Mouse (Mus musculus) testis, adult 2 months (tissue): Measurements from ENCODE around the gene Mei1. TPM values are rescaled to one million over a fixed set of nuclear protein-coding genes. Genes with fewer than 3 reads are reported as not detected.

Experiments
- H3K27ac ChIP-seq: fragments of 200-500 bp; 2 replicates; pipeline ENCODE4 v1.5.1; 2012; ENCODE audit warnings: low read depth, low read length; ENCODE audit not compliant: control insufficient read depth, insufficient read depth
- H3K27me3 ChIP-seq: fragments of 200-500 bp; 2 replicates; pipeline ENCODE4 v1.6.1; 2012; ENCODE audit warnings: mild to moderate bottlenecking, low read length, moderate library complexity; ENCODE audit not compliant: control insufficient read depth, insufficient read depth
- H3K36me3 ChIP-seq: fragments of 200-500 bp; 2 replicates; pipeline ENCODE4 v1.6.1; 2012; ENCODE audit warnings: mild to moderate bottlenecking, low read length; ENCODE audit not compliant: control insufficient read depth, insufficient read depth
- H3K4me1 ChIP-seq: fragments of 200-500 bp; 2 replicates; pipeline ENCODE4 v1.6.1; 2012; ENCODE audit warnings: low read length; ENCODE audit not compliant: control insufficient read depth, insufficient read depth
- H3K4me3 ChIP-seq: fragments of 200-500 bp; 2 replicates; pipeline ENCODE4 v1.5.1; 2012; ENCODE audit warnings: low read depth, mild to moderate bottlenecking, low read length, moderate library complexity, mixed read lengths; ENCODE audit not compliant: control insufficient read depth
- CTCF ChIP-seq: fragments of 200-500 bp; IDR thresholded peaks from 2 replicates; pipeline ENCODE4 v1.5.1; 2012; ENCODE audit warnings: low read depth, mild to moderate bottlenecking, inconsistent platforms, low read length, moderate library complexity; ENCODE audit not compliant: control insufficient read depth, insufficient read depth, insufficient replicate concordance
- POLR2A ChIP-seq: fragments of 200-500 bp; IDR thresholded peaks from 2 replicates; pipeline ENCODE4 v1.6.1; 2012; ENCODE audit warnings: low read depth, mild to moderate bottlenecking, inconsistent platforms, low read length, moderate library complexity; ENCODE audit not compliant: control insufficient read depth
- polyA plus RNA-seq: library from polyadenylated mRNA; depleted of rRNA; stranded (reverse); fragments of >200 nt; gene quantifications from 2 replicates; pipeline ENCODE4 v1.2.3, GENCODE M21; 2012

Mei1 gene
- polyA plus RNA-seq, 1 experiment, result 10.3 TPM

DNA sequence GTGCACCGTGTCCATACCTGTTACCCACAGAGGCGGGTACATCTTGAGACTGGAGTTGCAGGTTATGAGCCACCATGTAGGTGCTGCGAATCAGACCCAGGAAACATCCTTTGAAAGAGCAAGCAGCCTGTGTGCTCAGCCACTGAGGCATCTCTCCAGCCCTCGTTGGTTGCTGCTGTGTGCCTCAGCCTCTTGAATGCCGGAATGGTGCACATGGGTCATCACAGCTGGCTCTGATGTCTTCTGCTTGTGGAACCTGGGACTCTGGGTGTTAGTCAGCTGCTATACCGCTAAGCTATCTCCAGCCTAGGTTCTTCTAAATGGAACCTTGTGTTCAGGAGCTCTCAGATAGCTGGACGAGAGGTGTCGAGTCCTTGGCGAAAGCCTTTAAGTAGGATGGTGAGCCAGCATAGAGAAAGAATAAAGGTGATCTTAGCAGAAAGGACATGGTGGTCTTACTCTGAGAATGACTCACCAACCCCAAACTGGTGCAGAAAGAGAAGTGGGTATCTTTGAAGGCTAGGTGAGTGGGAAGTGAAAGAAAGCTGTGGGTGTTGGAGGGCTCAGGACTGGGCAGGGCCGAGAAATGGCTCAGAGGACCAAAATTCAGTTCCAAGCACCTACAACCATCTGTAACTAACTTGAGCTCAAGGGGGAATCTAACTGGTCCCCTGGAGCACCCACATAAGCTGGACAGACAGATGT is 93.7 kb downstream of the Mei1 start:
- H3K4me1 ChIP-seq, result no peaks in the 10 kb centered on the region
- H3K27me3 ChIP-seq, result no peaks in the 10 kb centered on the region
- no peak for TF ChIP-seq CTCF
- TF ChIP-seq POLR2A, result no peak
- no peak overlapping the region for H3K27ac ChIP-seq
- no peaks in the 10 kb centered on the region for H3K36me3 ChIP-seq
- H3K4me3 ChIP-seq, result no peak overlapping the region

DNA sequence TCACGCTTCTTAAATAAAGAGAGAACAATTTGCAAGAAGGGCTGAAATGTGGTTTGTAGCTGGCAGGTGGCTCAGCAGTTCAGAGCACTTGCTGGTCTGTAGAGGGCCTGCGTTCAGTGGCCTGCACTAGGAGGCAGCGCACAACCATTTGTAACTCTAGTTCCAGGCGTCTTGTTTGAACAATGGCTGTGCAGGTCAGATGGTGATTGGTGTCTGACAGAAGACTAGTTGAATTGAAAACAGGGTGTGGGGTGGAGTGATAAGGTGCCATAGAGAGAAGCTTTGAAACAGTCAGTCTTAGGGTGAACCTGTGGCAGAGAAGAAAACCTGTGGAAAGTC is 94.2 kb downstream of the Mei1 start:
- TF ChIP-seq POLR2A, result no peak
- H3K27me3 ChIP-seq, result no peaks in the 10 kb centered on the region
- H3K4me1 ChIP-seq, result no peaks in the 10 kb centered on the region
- H3K36me3 ChIP-seq, result no peaks in the 10 kb centered on the region
- H3K4me3 ChIP-seq, result no peak overlapping the region
- no peak overlapping the region for H3K27ac ChIP-seq

DNA sequence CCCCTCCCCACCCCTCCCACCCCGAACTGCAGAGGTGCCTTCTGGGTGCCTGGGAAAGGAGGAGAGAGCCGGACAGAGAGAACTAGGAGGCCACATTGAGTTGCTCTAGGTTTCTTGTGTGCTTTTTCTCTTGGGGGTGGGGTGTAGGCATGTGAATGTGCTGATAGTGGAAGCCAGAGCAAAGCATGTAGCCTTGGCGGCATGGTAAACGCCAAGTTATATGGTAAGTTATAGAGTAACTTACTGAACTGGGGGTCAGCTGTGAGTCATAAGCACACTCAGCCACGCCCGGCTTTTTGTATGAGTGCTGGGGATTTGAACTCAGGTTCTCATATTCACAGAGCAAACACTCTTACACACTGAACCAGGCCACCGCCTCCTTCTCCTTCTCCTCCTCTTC is 94.7 kb downstream of the Mei1 start:
- TF ChIP-seq CTCF (no peak), POLR2A (no peak)
- Histone ChIP-seq H3K4me1 (no peaks in the 10 kb centered on the region), H3K27me3 (no peaks in the 10 kb centered on the region), H3K4me3 (no peak overlapping the region), H3K36me3 (no peaks in the 10 kb centered on the region), H3K27ac (no peak overlapping the region)

DNA sequence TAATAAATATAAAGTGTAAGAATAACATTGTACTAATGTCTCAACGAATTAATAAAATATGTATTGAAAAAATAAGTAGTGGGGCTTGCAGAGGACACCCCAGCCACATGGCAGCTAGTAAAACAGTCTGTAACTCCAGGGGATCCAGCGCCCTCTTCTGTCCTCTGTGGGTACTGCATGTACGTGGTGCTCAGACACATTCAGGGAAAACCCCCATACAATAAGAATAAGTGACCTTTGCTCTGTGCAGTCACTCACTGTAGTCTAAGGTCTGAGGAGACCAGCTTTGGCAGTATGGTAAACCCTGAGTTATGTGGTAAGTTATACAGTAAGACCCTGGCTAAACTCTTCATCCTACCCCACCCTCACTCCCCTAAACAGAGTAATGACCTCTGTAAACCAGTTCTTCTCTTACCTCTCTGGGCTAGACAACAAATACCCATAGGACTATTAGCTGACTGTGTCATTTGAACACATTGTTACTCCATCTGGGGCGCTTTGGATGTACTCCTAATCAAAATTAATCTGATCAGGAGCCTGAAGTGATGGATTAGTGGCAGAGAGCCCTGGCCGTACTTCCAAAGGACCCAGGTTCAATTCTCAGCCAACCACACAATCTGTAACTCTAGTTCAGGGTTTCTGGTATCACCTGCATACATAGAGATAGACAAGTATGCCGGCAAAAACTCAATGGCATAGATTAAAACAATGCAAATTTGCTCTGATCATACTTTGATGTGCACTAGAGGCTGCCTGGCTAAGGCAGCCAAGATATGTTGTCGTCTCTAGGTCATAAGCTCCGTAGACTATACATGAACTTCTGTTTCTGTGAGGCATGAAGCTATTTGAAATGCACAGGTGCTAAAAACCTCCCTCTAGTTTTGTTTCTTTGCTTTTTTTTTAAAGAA is 95.8 kb downstream of the Mei1 start:
- H3K27ac ChIP-seq, result no peak overlapping the region
- H3K27me3 ChIP-seq, result no peaks in the 10 kb centered on the region
- TF ChIP-seq CTCF (peak; percentile 74; the same call in 1 of the 2 replicates), POLR2A (no peak)
- no peak overlapping the region for H3K4me3 ChIP-seq
- H3K4me1 ChIP-seq, result no peaks in the 10 kb centered on the region
- H3K36me3 ChIP-seq, result no peaks in the 10 kb centered on the region; the same call in 1 of the 2 replicates

DNA sequence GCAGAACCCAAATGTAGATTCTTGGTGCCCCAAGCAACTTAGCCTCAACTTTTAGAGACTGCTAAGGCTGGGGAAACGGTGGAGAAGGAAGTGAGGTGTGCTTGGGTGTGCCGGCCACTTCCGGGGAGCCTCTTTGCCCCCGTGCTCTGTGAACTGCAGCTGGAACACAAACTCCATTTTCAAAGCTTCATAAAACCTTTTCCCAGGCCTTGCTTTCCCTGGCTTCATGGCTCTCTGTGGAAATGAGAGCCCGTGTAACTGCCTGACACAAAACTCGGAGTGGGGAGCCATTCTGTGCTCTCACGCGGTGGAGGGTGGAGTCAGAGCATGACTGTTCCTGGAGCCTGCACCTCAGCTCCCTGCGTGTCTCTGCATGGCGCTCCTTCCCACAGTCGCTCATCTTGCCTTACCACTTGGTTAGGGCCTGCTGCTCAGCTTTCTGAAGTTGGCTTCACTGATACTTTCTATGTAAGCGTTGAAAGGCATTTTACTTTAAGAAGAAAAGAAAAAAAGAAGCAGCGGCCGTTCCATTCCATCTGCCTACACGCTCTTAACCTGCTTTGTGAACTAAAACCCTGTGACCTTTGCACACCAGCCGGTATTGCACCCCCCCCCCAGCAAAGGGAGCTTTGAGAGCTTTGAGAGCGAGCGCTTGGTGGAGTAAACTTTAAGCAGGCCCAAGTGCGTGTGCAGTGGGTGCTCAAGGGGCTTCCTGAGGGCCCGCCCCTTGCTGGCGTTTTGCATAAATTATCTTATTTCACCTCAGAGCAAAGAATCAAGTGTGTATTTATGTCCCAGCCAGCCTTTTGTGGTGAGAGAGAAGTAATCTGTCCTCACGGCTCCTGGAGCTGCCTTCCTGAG is 96.7 kb downstream of the Mei1 start:
- TF ChIP-seq CTCF, result no peak
- TF ChIP-seq POLR2A, result no peak
- no peaks in the 10 kb centered on the region; the same call in 1 of the 2 replicates for H3K36me3 ChIP-seq
- no peaks in the 10 kb centered on the region for H3K4me1 ChIP-seq
- H3K4me3 ChIP-seq, result no peak overlapping the region
- H3K27ac ChIP-seq, result no peak overlapping the region
- H3K27me3 ChIP-seq, result no peaks in the 10 kb centered on the region

DNA sequence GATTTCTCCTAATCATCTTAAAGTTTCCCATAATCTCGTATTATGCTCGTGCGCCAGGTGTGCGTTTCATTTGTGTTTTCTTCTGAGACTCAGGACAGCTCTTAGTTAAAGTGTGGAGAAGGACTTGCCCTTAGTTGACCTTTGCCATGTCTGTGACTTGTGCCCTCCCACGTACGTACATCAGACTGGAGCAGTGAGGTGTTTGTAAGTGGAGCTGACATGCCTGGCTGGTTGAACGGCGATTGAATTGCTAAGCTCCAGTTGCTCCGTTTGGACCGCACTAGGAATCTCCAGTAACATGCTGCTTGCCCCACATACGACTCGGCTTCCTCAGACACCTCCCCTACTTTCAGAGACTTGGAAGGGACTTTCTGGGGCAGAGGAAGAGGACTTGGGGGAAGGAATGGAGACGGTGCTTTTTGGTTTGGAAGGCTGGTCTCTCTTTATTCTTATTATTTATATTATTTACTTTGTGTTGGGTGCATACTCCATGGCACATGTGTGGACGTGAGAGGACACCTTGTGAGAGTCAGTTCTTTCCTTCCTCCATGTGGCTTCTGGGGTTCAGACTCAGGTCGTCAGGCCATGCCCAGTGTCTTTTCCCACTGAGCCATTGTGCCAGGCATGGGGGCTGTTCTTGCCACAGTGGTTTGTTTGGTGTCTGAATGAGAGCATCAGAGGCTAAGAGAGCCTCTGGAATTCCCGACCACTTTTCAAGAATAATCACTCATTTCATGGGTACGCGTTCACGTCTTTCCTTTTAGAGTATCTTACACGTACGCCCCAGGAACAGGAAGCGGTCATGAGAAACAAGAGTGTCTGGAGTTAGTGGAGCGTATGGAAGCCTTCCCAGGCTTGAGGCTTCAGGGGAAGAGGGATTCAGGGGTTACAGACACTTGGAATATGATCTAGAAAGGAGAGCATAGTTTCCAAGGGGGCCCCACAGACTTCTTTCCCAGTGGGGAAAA is 97.7 kb downstream of the Mei1 start:
- no peaks in the 10 kb centered on the region for H3K27me3 ChIP-seq
- TF ChIP-seq POLR2A (no peak), CTCF (no peak)
- no peaks in the 10 kb centered on the region; the same call in 1 of the 2 replicates for H3K36me3 ChIP-seq
- no peak overlapping the region for H3K4me3 ChIP-seq
- no peaks in the 10 kb centered on the region for H3K4me1 ChIP-seq
- H3K27ac ChIP-seq, result no peak overlapping the region
